Mouse (Mus musculus) lung, embryonic 16.5 days (tissue): ENCODE results near the gene Xdh. TPM values are rescaled to one million over a fixed set of nuclear protein-coding genes. Genes with fewer than 3 reads are reported as not detected.

ENCODE experiments used
- ATAC-seq: fragments of 200-750 bp; cut with Nextera tagmentation; 2 replicates; pipeline ENCODE4 v1.8.0; 2017; ENCODE audit warnings: low read depth, mild to moderate bottlenecking, moderate library complexity
- H3K27ac ChIP-seq: fragments of 300-500 bp; sonication (generic); 2 replicates; pipeline ENCODE4 v1.5.1; 2014; ENCODE audit warnings: mild to moderate bottlenecking, control low read depth, low read length
- H3K27me3 ChIP-seq: fragments of 300-500 bp; sonication (generic); 2 replicates; pipeline ENCODE4 v1.6.1; 2014; ENCODE audit warnings: low read depth, low read length, mixed read lengths; ENCODE audit not compliant: control insufficient read depth, insufficient read depth
- H3K36me3 ChIP-seq: fragments of 300-500 bp; sonication (generic); 2 replicates; pipeline ENCODE4 v1.6.1; 2014; ENCODE audit warnings: low read length; ENCODE audit not compliant: control insufficient read depth, insufficient read depth
- H3K4me1 ChIP-seq: fragments of 300-500 bp; sonication (generic); replicated peaks from 2 replicates; pipeline ENCODE4 v1.6.1; 2014; ENCODE audit warnings: low read length, mixed read lengths; ENCODE audit not compliant: control insufficient read depth, insufficient read depth
- H3K4me2 ChIP-seq: fragments of 300-500 bp; sonication (generic); 2 replicates; pipeline ENCODE4 v1.6.1; 2014; ENCODE audit warnings: low read depth, low read length, control low read depth
- H3K4me3 ChIP-seq: fragments of 300-500 bp; sonication (generic); 2 replicates; pipeline ENCODE4 v1.5.1; 2014; ENCODE audit warnings: mild to moderate bottlenecking, low read length, control low read depth
- H3K9ac ChIP-seq: fragments of 300-500 bp; sonication (generic); 2 replicates; pipeline ENCODE4 v1.6.1; 2014; ENCODE audit warnings: low read length, control low read depth
- H3K9me3 ChIP-seq: fragments of 300-500 bp; sonication (generic); 2 replicates; pipeline ENCODE4 v1.6.1; 2016; ENCODE audit warnings: low read length; ENCODE audit not compliant: control insufficient read depth
- WGBS: fragments of 180-500 bp; shearing (Covaris S2); extraction: QIAGEN DNeasy Blood & Tissue Kit; methylation state at CpG from one replicate; pipeline ENCODE4 v1.1.7; 2014; 5-methylcytosine and 5-hydroxymethylcytosine counted together
- polyA plus RNA-seq: library from polyadenylated mRNA; unstranded; fragments of >200 nt; fragmentation: Nextera tagmentation; extraction: Ambion mirVana; gene quantifications from 2 replicates; pipeline ENCODE4 v1.2.1, GENCODE M21; 2015

Xdh gene
- polyA plus RNA-seq, 1 experiment from 2014 or later = 9.5 TPM

DNA sequence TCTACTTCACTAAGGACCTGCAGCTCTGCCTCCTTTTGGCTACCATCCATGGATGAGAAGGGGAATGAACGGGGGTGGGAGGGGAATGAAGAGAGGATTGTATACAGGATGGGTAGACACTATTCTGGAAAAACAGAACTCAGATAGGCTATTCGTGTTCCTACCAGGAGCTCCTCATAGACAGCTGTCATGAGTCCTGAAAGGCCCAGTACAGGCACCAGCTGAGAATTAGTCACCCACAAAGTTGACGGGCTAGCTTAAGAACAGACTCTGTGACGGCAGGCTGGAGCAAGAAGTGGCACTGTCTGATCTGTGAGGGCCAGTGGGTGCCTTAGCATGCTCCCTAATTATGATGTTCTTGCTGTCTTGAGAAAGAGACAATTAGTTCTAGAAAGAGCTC, 21.3 kb upstream of the Xdh start:
- H3K4me3 ChIP-seq = no peak overlapping the region
- H3K27me3 ChIP-seq = no peaks in the 10 kb centered on the region
- WGBS = 62% methylated on average over 4 of the region's 4 CpGs
- no peak overlapping the region for H3K9ac ChIP-seq
- no peak overlapping the region for H3K4me2 ChIP-seq
- H3K36me3 ChIP-seq = no peaks in the 10 kb centered on the region
- H3K27ac ChIP-seq = no peak overlapping the region
- no peak for ATAC-seq
- H3K4me1 ChIP-seq = no peaks in the 10 kb centered on the region
- H3K9me3 ChIP-seq = no peaks in the 10 kb centered on the region

DNA sequence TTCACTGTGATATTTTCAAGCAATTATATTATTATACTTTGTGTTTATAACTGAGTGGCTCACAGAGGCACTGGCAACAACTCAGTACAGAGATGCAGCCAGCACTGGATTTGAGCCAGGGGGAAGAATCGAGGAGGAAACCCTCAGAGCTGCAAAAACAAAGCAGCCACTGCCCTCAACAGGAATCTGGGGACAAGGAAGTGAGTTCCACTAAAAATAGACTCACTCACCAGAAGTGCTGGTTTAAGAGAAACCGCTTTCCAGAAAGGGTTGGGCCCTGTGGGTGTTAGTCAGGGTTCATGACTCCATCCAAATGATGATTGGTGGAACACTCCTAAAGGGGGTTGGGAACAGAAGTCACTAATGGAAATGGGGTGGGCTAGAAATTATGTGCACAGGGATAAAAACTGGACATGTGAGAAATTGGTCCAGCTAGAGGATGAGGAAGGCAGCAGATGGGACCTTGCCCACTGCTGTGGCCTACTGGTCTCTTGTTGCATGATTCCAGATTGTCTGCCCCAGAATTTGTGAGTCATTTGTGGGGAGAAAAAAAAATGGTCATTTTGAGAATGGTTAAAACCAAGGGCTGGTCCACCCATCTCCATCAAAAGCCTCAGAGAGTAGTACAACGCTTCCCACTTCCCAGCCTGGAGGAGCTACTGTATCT, 20.5 kb upstream of the Xdh start:
- Histone ChIP-seq H3K9ac (no peak overlapping the region), H3K4me1 (no peaks in the 10 kb centered on the region), H3K4me3 (no peak overlapping the region), H3K27me3 (no peaks in the 10 kb centered on the region), H3K4me2 (no peak overlapping the region), H3K36me3 (no peaks in the 10 kb centered on the region), H3K9me3 (no peaks in the 10 kb centered on the region), H3K27ac (peak overlapping the region; percentile 4; the same call in 1 of the 2 replicates)
- WGBS = 32% methylated on average over 3 of the region's 3 CpGs
- peak; percentile 91 for ATAC-seq

DNA sequence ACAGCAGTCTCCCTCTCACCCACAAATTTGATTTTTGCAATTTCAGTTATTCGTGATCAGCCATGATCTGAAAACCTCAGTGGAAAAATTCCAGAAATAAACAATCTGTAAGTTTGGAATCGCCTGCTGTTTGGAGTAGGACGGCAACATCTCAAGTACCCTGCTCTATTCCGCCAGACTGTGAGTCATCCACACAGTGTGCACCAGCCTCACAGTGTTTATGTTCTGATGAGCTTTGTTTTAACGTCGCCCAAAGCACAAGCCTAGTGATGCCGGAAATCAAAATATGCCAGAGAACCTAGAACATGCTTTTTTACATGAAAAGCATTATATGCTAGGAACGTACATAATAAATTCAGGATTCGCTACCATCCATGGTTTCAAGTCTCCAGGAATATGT, 14.9 kb upstream of the Xdh start:
- Histone ChIP-seq H3K4me2 (no peak overlapping the region), H3K9me3 (no peaks in the 10 kb centered on the region), H3K9ac (no peak overlapping the region), H3K4me1 (peaks cover 12% of the 10 kb centered on the region), H3K36me3 (no peaks in the 10 kb centered on the region), H3K27me3 (no peaks in the 10 kb centered on the region), H3K27ac (no peak overlapping the region), H3K4me3 (no peak overlapping the region)
- 58% methylated on average over 9 of the region's 9 CpGs for WGBS
- 0 out of 2 replicates have a peak, but pooled peaks have one; percentile 36 for ATAC-seq

DNA sequence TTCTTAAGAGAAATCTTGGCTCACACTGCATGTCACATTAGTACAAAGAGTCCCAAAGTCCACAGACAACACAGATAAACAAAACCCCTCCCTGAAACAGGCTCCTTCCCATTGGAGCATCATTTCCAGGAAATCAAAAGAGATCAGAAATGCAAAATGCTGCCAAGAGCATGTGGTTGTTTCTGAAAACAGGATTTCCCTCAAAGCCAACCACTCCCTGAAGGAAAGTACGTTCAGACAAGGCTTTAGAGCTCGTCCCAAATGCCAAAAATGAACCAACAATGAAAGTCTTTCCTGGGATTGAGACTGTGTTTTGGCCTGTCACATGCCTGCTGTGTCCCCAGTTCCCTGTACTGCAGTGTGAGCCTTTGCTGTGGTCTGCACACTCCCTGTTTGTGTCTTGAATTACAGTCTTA, 12.6 kb upstream of the Xdh start:
- Histone ChIP-seq H3K4me2 (no peak overlapping the region), H3K4me3 (no peak overlapping the region), H3K36me3 (no peaks in the 10 kb centered on the region), H3K9ac (no peak overlapping the region), H3K9me3 (no peaks in the 10 kb centered on the region), H3K27ac (peak overlapping the region; percentile 71), H3K4me1 (peaks cover 12% of the 10 kb centered on the region), H3K27me3 (no peaks in the 10 kb centered on the region)
- WGBS = 25% methylated on average over 2 of the region's 2 CpGs
- peak; percentile 81 for ATAC-seq

DNA sequence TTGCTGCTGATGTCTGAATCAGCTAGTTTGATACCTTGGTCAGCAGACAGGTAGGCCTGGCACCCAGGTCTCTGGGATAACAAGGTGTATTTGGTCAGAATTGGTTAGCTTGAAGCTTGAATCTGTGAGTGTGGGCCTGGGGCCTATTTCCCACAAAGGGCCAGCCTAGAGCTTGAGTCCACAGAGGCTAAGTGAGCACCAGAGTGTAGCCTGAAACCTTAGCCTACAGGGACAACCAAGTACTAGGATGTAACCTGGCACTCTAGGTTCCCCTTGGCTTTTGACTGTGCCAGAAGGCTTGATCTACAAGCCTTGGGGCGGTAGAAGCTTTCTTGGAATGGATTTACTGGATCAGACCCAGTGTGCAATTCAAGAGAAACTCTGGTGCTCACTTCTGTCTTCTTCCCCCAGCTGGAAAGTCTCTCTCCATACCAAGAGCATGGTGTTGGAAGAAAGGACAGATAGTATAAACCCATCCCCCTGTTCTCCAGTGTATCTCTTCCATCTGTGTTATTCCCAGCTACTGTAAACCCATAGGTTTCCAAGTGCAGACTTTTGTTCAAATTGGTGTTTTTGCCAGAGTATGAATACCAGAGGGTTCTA, 11.9 kb upstream of the Xdh start:
- no peak overlapping the region for H3K4me2 ChIP-seq
- no peak overlapping the region for H3K4me3 ChIP-seq
- 67% methylated on average over 1 of the region's 1 CpGs for WGBS
- H3K36me3 ChIP-seq = no peaks in the 10 kb centered on the region
- peak overlapping the region; percentile 55 for H3K27ac ChIP-seq
- ATAC-seq = peak; percentile 79
- H3K9ac ChIP-seq = no peak overlapping the region
- no peaks in the 10 kb centered on the region for H3K9me3 ChIP-seq
- H3K27me3 ChIP-seq = no peaks in the 10 kb centered on the region
- peaks cover 12% of the 10 kb centered on the region for H3K4me1 ChIP-seq

DNA sequence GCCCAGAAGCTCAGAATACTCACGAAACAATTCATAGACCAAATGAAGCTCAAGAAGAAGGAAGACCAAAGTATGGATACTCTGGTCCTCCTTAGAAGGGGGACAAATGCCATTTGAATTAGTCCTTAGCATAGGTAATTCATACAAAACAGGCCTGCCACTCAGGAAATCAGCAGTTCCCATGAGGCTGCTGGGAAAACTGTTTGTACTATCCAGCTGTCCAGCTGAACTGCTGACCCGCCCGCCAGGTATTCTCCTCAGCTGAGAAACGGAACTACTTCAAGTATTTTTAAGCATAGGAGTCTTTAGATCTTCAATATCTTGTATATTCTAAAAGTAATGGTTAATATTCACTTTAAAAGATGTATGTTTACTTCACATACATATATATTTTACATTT, 10.7 kb upstream of the Xdh start:
- Histone ChIP-seq H3K27ac (no peak overlapping the region), H3K27me3 (no peaks in the 10 kb centered on the region), H3K4me3 (no peak overlapping the region), H3K4me1 (peaks cover 12% of the 10 kb centered on the region), H3K36me3 (no peaks in the 10 kb centered on the region), H3K9me3 (no peaks in the 10 kb centered on the region), H3K4me2 (no peak overlapping the region), H3K9ac (no peak overlapping the region)
- WGBS = 84% methylated on average over 4 of the region's 4 CpGs
- no peak for ATAC-seq

DNA sequence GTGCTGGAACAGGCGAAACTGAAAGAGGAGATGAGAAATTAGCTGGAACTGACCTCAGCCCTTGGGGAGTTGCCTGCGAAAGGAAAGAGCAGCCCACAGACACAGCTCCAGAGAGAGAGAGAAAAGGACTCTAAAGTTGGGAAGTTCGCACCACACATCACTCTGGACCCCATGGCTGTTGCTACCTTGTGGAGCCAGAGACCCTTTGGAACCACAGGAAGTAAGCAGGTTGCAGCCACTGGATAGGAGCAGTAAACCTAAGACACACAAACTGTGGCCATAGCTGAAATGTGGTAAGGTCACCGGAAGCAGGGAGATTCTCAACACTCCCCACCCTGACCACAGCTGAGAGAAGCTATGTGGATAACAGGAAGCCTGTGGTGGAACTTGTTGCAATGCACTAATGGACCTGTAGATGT, 2.1 kb upstream of the Xdh start:
- peaks cover 7% of the 10 kb centered on the region for H3K4me1 ChIP-seq
- no peak for ATAC-seq
- no peak overlapping the region for H3K4me2 ChIP-seq
- H3K4me3 ChIP-seq = no peak overlapping the region
- H3K36me3 ChIP-seq = no peaks in the 10 kb centered on the region
- WGBS = 75% methylated on average over 4 of the region's 4 CpGs
- H3K9ac ChIP-seq = no peak overlapping the region
- no peaks in the 10 kb centered on the region for H3K27me3 ChIP-seq
- no peaks in the 10 kb centered on the region for H3K9me3 ChIP-seq
- no peak overlapping the region for H3K27ac ChIP-seq

DNA sequence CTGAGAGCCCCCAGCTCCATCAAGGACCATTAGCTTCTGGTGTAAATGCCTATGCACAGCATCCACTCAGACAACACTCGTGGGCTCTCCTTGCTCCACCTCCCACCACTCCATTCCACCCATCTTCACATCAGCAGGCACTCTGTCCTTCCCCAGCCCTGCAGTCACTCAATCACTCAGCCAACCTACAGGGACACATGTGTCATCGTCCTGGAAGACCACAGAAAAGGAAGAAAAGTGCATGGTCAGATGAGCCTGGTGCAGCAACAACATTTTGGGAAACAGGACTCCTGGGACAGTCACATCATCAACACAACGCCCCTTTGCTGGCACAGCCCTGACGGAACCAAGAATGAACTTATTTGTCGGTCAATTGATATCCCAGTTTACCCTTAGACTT, 974 bp upstream of the Xdh start:
- no peak for ATAC-seq
- 74% methylated on average over 5 of the region's 5 CpGs for WGBS
- no peaks in the 10 kb centered on the region for H3K9me3 ChIP-seq
- no peak overlapping the region for H3K4me2 ChIP-seq
- no peaks in the 10 kb centered on the region for H3K27me3 ChIP-seq
- no peaks in the 10 kb centered on the region for H3K36me3 ChIP-seq
- H3K27ac ChIP-seq = no peak overlapping the region
- H3K4me3 ChIP-seq = no peak overlapping the region
- peaks cover 7% of the 10 kb centered on the region for H3K4me1 ChIP-seq
- H3K9ac ChIP-seq = no peak overlapping the region

DNA sequence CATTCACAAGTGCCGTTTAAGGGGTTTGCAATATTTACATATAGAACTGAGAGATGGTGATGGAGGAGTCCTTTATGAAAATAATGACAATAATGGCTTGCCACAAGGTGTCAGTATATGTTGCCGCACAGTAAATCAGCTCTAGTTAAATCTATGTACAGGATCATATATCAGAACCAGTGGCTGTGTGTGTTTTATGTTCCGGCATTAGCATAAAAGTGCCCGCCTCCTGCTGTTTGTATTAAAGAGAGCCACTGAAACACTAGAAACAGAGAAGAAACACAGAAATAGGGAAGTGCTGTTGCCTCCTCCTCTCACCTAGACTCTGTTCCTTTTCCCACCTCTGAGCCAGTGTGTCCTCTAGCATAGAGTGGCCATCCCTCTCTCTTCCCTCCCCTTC, 498 bp downstream of the Xdh start:
- H3K9me3 ChIP-seq = no peaks in the 10 kb centered on the region
- peaks cover 7% of the 10 kb centered on the region for H3K4me1 ChIP-seq
- WGBS = 51% methylated on average over 4 of the region's 4 CpGs
- H3K4me2 ChIP-seq = peak overlapping the region; percentile 55
- peak overlapping the region; percentile 63 for H3K27ac ChIP-seq
- H3K9ac ChIP-seq = no peak overlapping the region
- peak overlapping the region; percentile 38 for H3K4me3 ChIP-seq
- no peaks in the 10 kb centered on the region for H3K36me3 ChIP-seq
- no peaks in the 10 kb centered on the region for H3K27me3 ChIP-seq
- ATAC-seq = peak; percentile 58
